Comparison of ENCODE assay signal across 8 mouse cellular contexts in genomic region chr5:30622177-30622840, GRCm38 (mm10). TPM values are rescaled to one million over a fixed set of nuclear protein-coding genes. Genes with fewer than 3 reads are reported as not detected.
DNase-seq lines count a peak whose midpoint lies in the region; ATAC-seq and TF ChIP-seq lines count a peak whose summit lies in the region.

No protein-coding gene starts in this region.

- H3K27ac ChIP-seq in heart, adult 2 months = no peak overlapping the region
- H3K27ac ChIP-seq in forebrain, embryonic 14.5 days (ENCODE audit: low read depth, low read length) = no peak overlapping the region
- H3K27ac ChIP-seq in limb, embryonic 12.5 days = no peak overlapping the region
- peak overlapping the region; percentile 52 for H3K27ac ChIP-seq in midbrain, embryonic 10.5 days (replicated peaks)
- H3K27ac ChIP-seq in stomach, embryonic 15.5 days = no peak overlapping the region

- DNase-seq in heart, adult 2 months = peak in 1 of 2 experiments; percentile 33
- no peak for DNase-seq in heart, adult 8-10 months (ENCODE audit: low spot score)
- peak; percentile 60 for DNase-seq in Muller cell, postnatal 12 days (ENCODE audit: inconsistent ontology term)
- DNase-seq in forebrain, embryonic 14.5 days (ENCODE audit: low spot score) = peak; percentile 32
- DNase-seq in midbrain, embryonic 10.5 days (ENCODE audit: low spot score) = peak; percentile 59
- no peak for DNase-seq in yolk sac, embryonic 10.5 days (ENCODE audit: low spot score)

- no peak overlapping the region for H3K9ac ChIP-seq in heart, adult 2 months (ENCODE audit: low read depth, low read length)
- H3K9ac ChIP-seq in forebrain, embryonic 14.5 days (ENCODE audit: low read length) = peak overlapping the region; percentile 57
- H3K9ac ChIP-seq in limb, embryonic 12.5 days (replicated peaks) = peak overlapping the region; percentile 47
- H3K9ac ChIP-seq in stomach, embryonic 15.5 days = 0 out of 2 replicates have a peak overlapping the region, but pooled peaks have one; percentile 9

- H3K36me3 ChIP-seq in heart, adult 2 months (ENCODE audit: control insufficient read depth, insufficient read depth, low read length) = no peaks in the 10 kb centered on the region
- H3K36me3 ChIP-seq in forebrain, embryonic 14.5 days (ENCODE audit: control insufficient read depth, insufficient read depth, low read length) = no peaks in the 10 kb centered on the region
- H3K36me3 ChIP-seq in limb, embryonic 12.5 days = no peaks in the 10 kb centered on the region
- no peaks in the 10 kb centered on the region for H3K36me3 ChIP-seq in midbrain, embryonic 10.5 days
- H3K36me3 ChIP-seq in stomach, embryonic 15.5 days = no peaks in the 10 kb centered on the region

- 24% methylated on average over 69 of the region's 69 CpGs for WGBS in heart, adult 2 months
- 2% methylated on average over 65 of the region's 69 CpGs for WGBS in forebrain, embryonic 14.5 days
- 4% methylated on average over 69 of the region's 69 CpGs for WGBS in limb, embryonic 12.5 days
- WGBS in midbrain, embryonic 10.5 days = 2% methylated on average over 69 of the region's 69 CpGs
- 9% methylated on average over 69 of the region's 69 CpGs for WGBS in stomach, embryonic 15.5 days

- peak overlapping the region; percentile 78 for H3K4me2 ChIP-seq in forebrain, embryonic 14.5 days (ENCODE audit: low read length)
- peak overlapping the region; percentile 92 for H3K4me2 ChIP-seq in limb, embryonic 12.5 days
- peak overlapping the region; percentile 84 for H3K4me2 ChIP-seq in stomach, embryonic 15.5 days

- H3K79me2 ChIP-seq in heart, adult 2 months (replicated peaks; ENCODE audit: control insufficient read depth, insufficient read depth, low read length) = no peaks in the 10 kb centered on the region

- H3K9me3 ChIP-seq in forebrain, embryonic 14.5 days (replicated peaks; ENCODE audit: control insufficient read depth, low read length) = no peaks in the 10 kb centered on the region
- H3K9me3 ChIP-seq in limb, embryonic 12.5 days = no peaks in the 10 kb centered on the region
- H3K9me3 ChIP-seq in midbrain, embryonic 10.5 days (replicated peaks) = no peaks in the 10 kb centered on the region
- no peaks in the 10 kb centered on the region for H3K9me3 ChIP-seq in stomach, embryonic 15.5 days

- ATAC-seq in forebrain, embryonic 14.5 days = peak; percentile 61
- peak; percentile 56 for ATAC-seq in limb, embryonic 12.5 days (ENCODE audit: insufficient number of reproducible peaks, insufficient read depth, low FRiP score, low TSS enrichment, low read depth)
- peak; percentile 48; the same call in 1 of the 2 replicates for ATAC-seq in stomach, embryonic 15.5 days (ENCODE audit: insufficient read depth, low FRiP score, low read depth)

- H3K4me3 ChIP-seq in heart, adult 2 months = peak overlapping the region; percentile 0; the same call in 1 of the 2 replicates
- peak overlapping the region; percentile 30 for H3K4me3 ChIP-seq in forebrain, embryonic 14.5 days (ENCODE audit: low read depth, low read length)
- H3K4me3 ChIP-seq in limb, embryonic 12.5 days (replicated peaks) = peak overlapping the region; percentile 48
- peak overlapping the region; percentile 58 for H3K4me3 ChIP-seq in midbrain, embryonic 10.5 days
- peak overlapping the region; percentile 33 for H3K4me3 ChIP-seq in stomach, embryonic 15.5 days (replicated peaks)

- H3K4me1 ChIP-seq in heart, adult 2 months (ENCODE audit: control insufficient read depth, insufficient read depth, low read length) = peaks cover 3% of the 10 kb centered on the region; the same call in 1 of the 2 replicates
- peaks cover 7% of the 10 kb centered on the region for H3K4me1 ChIP-seq in forebrain, embryonic 14.5 days (ENCODE audit: control insufficient read depth, insufficient read depth, low read length)
- H3K4me1 ChIP-seq in limb, embryonic 12.5 days (replicated peaks) = peaks cover 17% of the 10 kb centered on the region
- peaks cover 22% of the 10 kb centered on the region for H3K4me1 ChIP-seq in midbrain, embryonic 10.5 days
- H3K4me1 ChIP-seq in stomach, embryonic 15.5 days = peaks cover 23% of the 10 kb centered on the region

- TF ChIP-seq EP300 in heart, adult 2 months (IDR thresholded peaks at IDR 0.05; ENCODE audit: insufficient read depth, low read depth, low read length) = no peak

- TF ChIP-seq POLR2A in heart, adult 2 months (IDR thresholded peaks at IDR 0.05; ENCODE audit: insufficient read depth, low read depth, low read length) = no peak

- intact Hi-C loops in heart, adult 2 months (cut with DNase I) = no loop called here

- no peak; the same call in 1 of the 2 replicates for TF ChIP-seq CTCF in heart, adult 2 months (IDR thresholded peaks at IDR 0.05)

- H3K27me3 ChIP-seq in heart, adult 2 months (ENCODE audit: control insufficient read depth, insufficient read depth, low read length) = peaks cover 5% of the 10 kb centered on the region; the same call in 1 of the 2 replicates
- H3K27me3 ChIP-seq in forebrain, embryonic 14.5 days (replicated peaks; ENCODE audit: control insufficient read depth, insufficient read depth, low read length) = peaks cover 21% of the 10 kb centered on the region
- H3K27me3 ChIP-seq in limb, embryonic 12.5 days = peaks cover 64% of the 10 kb centered on the region
- peaks cover 78% of the 10 kb centered on the region for H3K27me3 ChIP-seq in midbrain, embryonic 10.5 days (ENCODE audit: low read depth, poor library complexity, severe bottlenecking)
- H3K27me3 ChIP-seq in stomach, embryonic 15.5 days (replicated peaks) = peaks cover 16% of the 10 kb centered on the region

RNA-seq across cellular contexts. Expression of gene Slc35f6, which starts 25.4 kb away (rescaled TPM):
- 10 to 100 TPM; 47.2 to 49.9 TPM for total RNA-seq in heart, adult 2 months (2021)
- polyA plus RNA-seq in heart, adult 2 months (2012; rRNA removed) = 119 and 154 TPM in 2 replicates
- 10 to 100 TPM; 48.3 to 60.9 (median 54.9) TPM for total RNA-seq in heart, adult 8-10 months (2022)
- 33.6 and 35.1 TPM in 2 replicates for polyA plus RNA-seq in forebrain, embryonic 14.5 days (2014; fragmentation: Nextera tagmentation; extraction: Ambion mirVana)
- polyA plus RNA-seq in limb, embryonic 12.5 days (2016; fragmentation: Nextera tagmentation; extraction: Ambion mirVana) = 19.9 and 22.1 TPM in 2 replicates
- polyA plus RNA-seq in midbrain, embryonic 10.5 days (2016; fragmentation: Nextera tagmentation; extraction: Ambion mirVana) = 26.7 and 30.3 TPM in 2 replicates
- polyA plus RNA-seq in stomach, embryonic 15.5 days (2015; fragmentation: Nextera tagmentation; extraction: Ambion mirVana) = 26.8 and 27.9 TPM in 2 replicates

RNA-seq across cellular contexts. Expression of gene Kcnk3, which starts 34.3 kb away (rescaled TPM):
- 100 to 1,000 TPM; 259 to 300 TPM for total RNA-seq in heart, adult 2 months (2021)
- 382 and 432 TPM in 2 replicates for polyA plus RNA-seq in heart, adult 2 months (2012; rRNA removed)
- 100 to 1,000 TPM; 268 to 282 (median 276) TPM for total RNA-seq in heart, adult 8-10 months (2022)
- 2.1 and 2.5 TPM in 2 replicates for polyA plus RNA-seq in forebrain, embryonic 14.5 days (2014; fragmentation: Nextera tagmentation; extraction: Ambion mirVana)
- 0.18 and 0.30 TPM in 2 replicates for polyA plus RNA-seq in limb, embryonic 12.5 days (2016; fragmentation: Nextera tagmentation; extraction: Ambion mirVana)
- polyA plus RNA-seq in midbrain, embryonic 10.5 days (2016; fragmentation: Nextera tagmentation; extraction: Ambion mirVana) = 0.12 and 0.27 TPM in 2 replicates
- polyA plus RNA-seq in stomach, embryonic 15.5 days (2015; fragmentation: Nextera tagmentation; extraction: Ambion mirVana) = 13.5 and 15.3 TPM in 2 replicates

RNA-seq across cellular contexts. Expression of gene Cenpa, which starts 44.3 kb away (rescaled TPM):
- total RNA-seq in heart, adult 2 months (2021) = 10 to 100 TPM; 43.9 to 51.0 TPM
- polyA plus RNA-seq in heart, adult 2 months (2012; rRNA removed) = 51.3 and 69.7 TPM in 2 replicates
- total RNA-seq in heart, adult 8-10 months (2022) = 10 to 100 TPM; 50.6 to 80.0 (median 64.5) TPM
- polyA plus RNA-seq in forebrain, embryonic 14.5 days (2014; fragmentation: Nextera tagmentation; extraction: Ambion mirVana) = 147 and 206 TPM in 2 replicates
- 402 and 439 TPM in 2 replicates for polyA plus RNA-seq in limb, embryonic 12.5 days (2016; fragmentation: Nextera tagmentation; extraction: Ambion mirVana)
- 413 and 444 TPM in 2 replicates for polyA plus RNA-seq in midbrain, embryonic 10.5 days (2016; fragmentation: Nextera tagmentation; extraction: Ambion mirVana)
- polyA plus RNA-seq in stomach, embryonic 15.5 days (2015; fragmentation: Nextera tagmentation; extraction: Ambion mirVana) = 218 TPM in 2 replicates

Comparison
In these comparisons a context has a peak if more than half of its experiments do, and no peak if none do; other contexts are left out.
1. DNase-seq: peak in Muller cell, postnatal 12 days (single experiment), forebrain, embryonic 14.5 days (single experiment) and midbrain, embryonic 10.5 days (single experiment); none in heart, adult 8-10 months (single experiment) and yolk sac, embryonic 10.5 days (single experiment).
2. H3K4me3 ChIP-seq: peak in every context shown above with its lines; median percentile 58 in midbrain, embryonic 10.5 days; 48 in limb, embryonic 12.5 days; 33 in stomach, embryonic 15.5 days; 30 in forebrain, embryonic 14.5 days; 0 in heart, adult 2 months.
3. RNA of gene Kcnk3, which starts 34.3 kb away (polyA plus RNA-seq): 382 to 432 TPM in heart, adult 2 months; 13.5 to 15.3 TPM in stomach, embryonic 15.5 days, 2.1 to 2.5 TPM in forebrain, embryonic 14.5 days, 0.18 to 0.30 TPM in limb, embryonic 12.5 days and 0.12 to 0.27 TPM in midbrain, embryonic 10.5 days; every median in the first group is over 10 times any median in the second.
4. Peak in every context shown above with its lines, with median percentiles within 50 percentile points of each other: ATAC-seq and H3K4me2 ChIP-seq.